In genomic region chr7:19796697-19797588, GRCm38 (mm10) we compare ENCODE assay signal across 8 mouse cellular contexts. TPM values are rescaled to one million over a fixed set of nuclear protein-coding genes. Genes with fewer than 3 reads are reported as not detected.
A peak's percentile ranks its signal among the peaks of the same experiment; 100 is the strongest.
DNase-seq lines count a peak whose midpoint lies in the region; ATAC-seq and TF ChIP-seq lines count a peak whose summit lies in the region.

Cblc (minus strand) TSS chr7:19796809.

- DNase-seq in adrenal gland, postnatal 14 days: peak; percentile 92
- DNase-seq in kidney, postnatal 14 days: peak; percentile 91
- peak; percentile 88 for DNase-seq in lung, postnatal 14 days
- DNase-seq in retina, postnatal 1 day: peak; percentile 71
- DNase-seq in urinary bladder, postnatal 14 days (ENCODE audit: low spot score): peak; percentile 93

- TF ChIP-seq EP300 in ES-Bruce4 (IDR thresholded peaks at IDR 0.05; ENCODE audit: insufficient read depth, low read depth, low read length): 0 out of 2 replicates have a peak, but pooled peaks have one; percentile 63

- TF ChIP-seq POLR2A in ES-Bruce4 (IDR thresholded peaks at IDR 0.05; ENCODE audit: insufficient read depth, low read length): no peak

- WGBS in heart, embryonic 15.5 days: 3% methylated on average over 32 of the region's 32 CpGs

- H3K36me3 ChIP-seq in ES-Bruce4 (ENCODE audit: control insufficient read depth, insufficient read depth, low read length, poor library complexity, severe bottlenecking): no peaks in the 10 kb centered on the region
- H3K36me3 ChIP-seq in heart, embryonic 15.5 days: no peaks in the 10 kb centered on the region

- H3K27ac ChIP-seq in ES-Bruce4 (ENCODE audit: insufficient read depth, low read length): no peak within 1 kb of the TSS
- no peak within 1 kb of the TSS for H3K27ac ChIP-seq in heart, embryonic 15.5 days

- H3K27me3 ChIP-seq in ES-Bruce4 (ENCODE audit: control insufficient read depth, insufficient read depth, low read length, poor library complexity, severe bottlenecking): no peaks in the 10 kb centered on the region
- H3K27me3 ChIP-seq in heart, embryonic 15.5 days: peaks cover 22% of the 10 kb centered on the region

- peak within 1 kb of the TSS; percentile 50 for H3K4me2 ChIP-seq in heart, embryonic 15.5 days

- H3K4me3 ChIP-seq in ES-Bruce4 (ENCODE audit: low read depth, low read length): peak within 1 kb of the TSS; percentile 64
- H3K4me3 ChIP-seq in heart, embryonic 15.5 days: peak within 1 kb of the TSS; percentile 32

- peak; percentile 95 for TF ChIP-seq CTCF in ES-Bruce4 (IDR thresholded peaks at IDR 0.05; ENCODE audit: low read depth, low read length)

- H3K9ac ChIP-seq in ES-Bruce4 (ENCODE audit: low read depth, poor library complexity, severe bottlenecking): peak within 1 kb of the TSS; percentile 77
- H3K9ac ChIP-seq in heart, embryonic 15.5 days: 0 out of 2 replicates have a peak within 1 kb of the TSS, but pooled peaks have one; percentile 33

- peak; percentile 85 for ATAC-seq in erythroblast, adult 5-6 weeks (replicated peaks; ENCODE audit: low FRiP score, poor library complexity, severe bottlenecking)
- ATAC-seq in heart, embryonic 15.5 days (replicated peaks; ENCODE audit: insufficient number of reproducible peaks, insufficient read depth, low FRiP score, low read depth): peak; percentile 44

- H3K9me3 ChIP-seq in ES-Bruce4 (replicated peaks; ENCODE audit: control insufficient read depth, insufficient read depth, low read length, poor library complexity, severe bottlenecking): no peaks in the 10 kb centered on the region
- no peaks in the 10 kb centered on the region for H3K9me3 ChIP-seq in heart, embryonic 15.5 days (replicated peaks)

- H3K4me1 ChIP-seq in ES-Bruce4 (ENCODE audit: control insufficient read depth, insufficient read depth, low read length): peaks cover 1% of the 10 kb centered on the region
- H3K4me1 ChIP-seq in heart, embryonic 15.5 days (replicated peaks): peaks cover 9% of the 10 kb centered on the region

RNA-seq across cellular contexts. Expression of gene Cblc, which starts in this region (rescaled TPM):
- 17.1 and 23.2 TPM in 2 replicates for polyA plus RNA-seq in ES-Bruce4 (2011; ENCODE audit: insufficient read depth, insufficient read length, low read depth, missing spikeins)
- 1.4 TPM in 1 of 2 replicates, not detected in the other for total RNA-seq in adrenal gland, postnatal 14 days (2021)
- total RNA-seq in erythroblast, adult 5-6 weeks (2015; ENCODE audit: low replicate concordance): not detected in 2 replicates
- total RNA-seq in erythroblast, adult 5-6 weeks (2017; ENCODE audit: low replicate concordance): not detected in 2 replicates
- 0.47 and 2.5 TPM in 2 replicates for polyA plus RNA-seq in heart, embryonic 15.5 days (2015; fragmentation: Nextera tagmentation; extraction: Ambion mirVana)

Comparison
In these comparisons a context has a peak if more than half of its experiments do, and no peak if none do; other contexts are left out.
1. Peak in ATAC-seq in erythroblast, adult 5-6 weeks; RNA of the gene not detected or under 1 TPM.